Mouse (Mus musculus): Measurements from ENCODE around the gene Cplx2. TPM values are rescaled to one million over a fixed set of nuclear protein-coding genes. Genes with fewer than 3 reads are reported as not detected.
A peak's percentile ranks its signal among the peaks of the same experiment; 100 is the strongest.

Gene Cplx2
- polyA plus RNA-seq, 1 experiment from 2014 or later = 31.2 TPM

- 3% methylated on average over 16 of the region's 16 CpGs for WGBS
- Histone ChIP-seq H3K9ac (no peak overlapping the region), H3K27ac (replicated peaks) (peak overlapping the region; percentile 70; the same call in 1 of the 2 replicates), H3K4me3 (peak overlapping the region; percentile 48), H3K27me3 (peaks cover 3% of the 10 kb centered on the region; the same call in 1 of the 2 replicates), H3K4me1 (replicated peaks) (peaks cover 56% of the 10 kb centered on the region), H3K36me3 (no peaks in the 10 kb centered on the region), H3K9me3 (no peaks in the 10 kb centered on the region), H3K4me2 (peak overlapping the region; percentile 74)
- peak; percentile 17; the same call in 1 of the 2 replicates for ATAC-seq (ENCODE audit: low FRiP score, low read depth)
Measured at GRCm38 (mm10) chr13:54372665-54373064, 1.5 kb downstream of the Cplx2 start.

DNA sequence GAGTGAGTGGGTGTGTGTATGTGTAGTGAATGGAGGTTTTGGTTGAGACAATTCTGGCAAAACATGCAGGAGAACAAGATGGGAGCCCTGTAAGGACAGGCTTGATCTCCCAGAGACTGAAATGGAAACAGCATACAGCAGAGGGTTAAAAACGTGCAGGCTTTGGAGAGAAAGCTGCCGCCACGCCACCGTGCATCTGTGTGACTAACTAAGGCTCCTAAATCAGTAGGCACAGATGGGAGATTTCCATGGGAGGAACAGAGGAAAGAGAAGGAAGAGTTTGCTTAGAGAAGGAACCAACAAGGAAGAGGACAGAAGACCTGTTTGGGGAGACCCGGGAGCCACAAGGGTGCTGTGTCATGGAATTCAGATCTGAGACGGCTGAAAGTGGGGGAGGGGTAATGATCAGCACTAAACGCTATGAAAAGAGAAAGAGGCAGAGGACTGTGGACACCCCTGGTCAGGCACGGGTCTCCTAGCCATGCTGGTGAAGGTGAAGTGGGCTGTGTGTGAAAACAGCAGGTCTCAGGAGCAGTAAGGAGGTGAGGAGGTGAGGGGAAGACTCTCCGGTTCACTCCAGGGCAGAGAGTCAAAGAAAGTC lies 3.1 kb downstream of the Cplx2 start:
- H3K36me3 ChIP-seq = no peaks in the 10 kb centered on the region
- 29% methylated on average over 9 of the region's 9 CpGs for WGBS

GRCm38 (mm10) chr13:54375497-54376495 lies 4.6 kb downstream of the Cplx2 start:
- no peak for ATAC-seq (ENCODE audit: low FRiP score, low read depth)
- 70% methylated on average over 10 of the region's 11 CpGs for WGBS
- Histone ChIP-seq H3K4me2 (no peak overlapping the region), H3K4me1 (replicated peaks) (peaks cover 41% of the 10 kb centered on the region), H3K9me3 (no peaks in the 10 kb centered on the region), H3K27me3 (peaks cover 3% of the 10 kb centered on the region; the same call in 1 of the 2 replicates), H3K9ac (no peak overlapping the region), H3K4me3 (no peak overlapping the region), H3K27ac (replicated peaks) (no peak overlapping the region), H3K36me3 (no peaks in the 10 kb centered on the region)

More for the DNA sequence above, 3.1 kb downstream of the Cplx2 start:
- H3K27ac ChIP-seq (replicated peaks) = 0 out of 2 replicates have a peak overlapping the region, but pooled peaks have one; percentile 39
- H3K4me1 ChIP-seq (replicated peaks) = peaks cover 51% of the 10 kb centered on the region
- H3K4me3 ChIP-seq = no peak overlapping the region
- H3K9ac ChIP-seq = no peak overlapping the region
- ATAC-seq (ENCODE audit: low FRiP score, low read depth) = no peak
- peaks cover 3% of the 10 kb centered on the region; the same call in 1 of the 2 replicates for H3K27me3 ChIP-seq
- H3K4me2 ChIP-seq = peak overlapping the region; percentile 33
- H3K9me3 ChIP-seq = no peaks in the 10 kb centered on the region

GRCm38 (mm10) chr13:54376736-54377135 lies 5.6 kb downstream of the Cplx2 start:
- no peaks in the 10 kb centered on the region for H3K9me3 ChIP-seq
- 74% methylated on average over 7 of the region's 7 CpGs for WGBS
- peaks cover 3% of the 10 kb centered on the region; the same call in 1 of the 2 replicates for H3K27me3 ChIP-seq
- H3K4me1 ChIP-seq (replicated peaks) = peaks cover 32% of the 10 kb centered on the region
- no peak overlapping the region for H3K4me3 ChIP-seq
- no peaks in the 10 kb centered on the region for H3K36me3 ChIP-seq
- no peak for ATAC-seq (ENCODE audit: low FRiP score, low read depth)
- H3K27ac ChIP-seq (replicated peaks) = no peak overlapping the region
- no peak overlapping the region for H3K9ac ChIP-seq
- H3K4me2 ChIP-seq = no peak overlapping the region

GRCm38 (mm10) chr13:54378051-54378450 lies 6.9 kb downstream of the Cplx2 start:
- Histone ChIP-seq H3K27ac (replicated peaks) (no peak overlapping the region), H3K4me1 (replicated peaks) (peaks cover 22% of the 10 kb centered on the region), H3K36me3 (no peaks in the 10 kb centered on the region), H3K4me3 (no peak overlapping the region), H3K27me3 (peaks cover 3% of the 10 kb centered on the region; the same call in 1 of the 2 replicates), H3K4me2 (no peak overlapping the region), H3K9me3 (no peaks in the 10 kb centered on the region), H3K9ac (no peak overlapping the region)
- ATAC-seq (ENCODE audit: low FRiP score, low read depth) = no peak
- WGBS = 67% methylated on average over 3 of the region's 3 CpGs

DNA sequence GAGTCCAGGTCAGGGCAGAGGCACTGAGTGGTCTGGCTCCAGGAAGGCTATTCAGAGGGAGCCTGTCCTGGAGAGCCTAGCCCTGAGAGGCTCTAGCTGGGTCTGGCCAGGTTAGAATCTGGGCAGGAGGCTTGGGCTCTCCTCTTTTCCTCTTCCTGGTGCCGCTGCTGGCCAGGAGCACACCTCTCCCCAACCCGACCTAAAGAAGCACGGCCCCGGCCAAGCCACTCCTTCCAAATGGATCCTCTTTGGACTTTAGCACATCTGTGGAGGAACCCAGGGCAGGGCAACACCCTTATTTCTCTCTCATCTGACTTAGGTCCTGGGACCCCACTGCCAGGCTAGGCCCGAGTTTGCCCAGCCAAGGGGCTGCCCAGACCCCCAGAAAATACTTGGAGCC lies 9.3 kb downstream of the Cplx2 start:
- WGBS = 89% methylated on average over 5 of the region's 5 CpGs
- Histone ChIP-seq H3K36me3 (no peaks in the 10 kb centered on the region), H3K4me1 (replicated peaks) (peaks cover 20% of the 10 kb centered on the region), H3K9me3 (no peaks in the 10 kb centered on the region), H3K27ac (replicated peaks) (no peak overlapping the region), H3K27me3 (no peaks in the 10 kb centered on the region), H3K4me3 (no peak overlapping the region), H3K9ac (no peak overlapping the region), H3K4me2 (no peak overlapping the region)
- no peak for ATAC-seq (ENCODE audit: low FRiP score, low read depth)

DNA sequence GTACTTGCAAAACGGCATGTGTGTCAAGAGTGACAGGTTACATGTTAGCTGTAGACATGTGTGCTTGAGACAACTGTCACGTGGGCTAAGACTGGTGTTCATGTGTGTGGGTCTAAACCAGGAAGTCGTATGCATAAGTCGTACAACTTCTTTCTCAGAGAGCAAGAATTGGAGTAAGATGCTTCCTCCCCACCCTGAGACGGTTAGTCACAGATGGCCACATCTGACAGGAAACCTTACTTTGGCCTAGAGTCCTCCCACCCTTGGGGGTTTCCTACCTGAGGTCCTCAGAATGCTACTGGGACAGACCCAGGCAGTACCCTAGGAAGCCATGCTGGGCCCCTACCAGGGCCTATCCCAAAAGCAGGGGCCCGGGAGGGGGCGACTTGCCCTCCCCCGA lies 10.2 kb downstream of the Cplx2 start:
- no peak for ATAC-seq (ENCODE audit: low FRiP score, low read depth)
- WGBS = 87% methylated on average over 8 of the region's 8 CpGs

DNA sequence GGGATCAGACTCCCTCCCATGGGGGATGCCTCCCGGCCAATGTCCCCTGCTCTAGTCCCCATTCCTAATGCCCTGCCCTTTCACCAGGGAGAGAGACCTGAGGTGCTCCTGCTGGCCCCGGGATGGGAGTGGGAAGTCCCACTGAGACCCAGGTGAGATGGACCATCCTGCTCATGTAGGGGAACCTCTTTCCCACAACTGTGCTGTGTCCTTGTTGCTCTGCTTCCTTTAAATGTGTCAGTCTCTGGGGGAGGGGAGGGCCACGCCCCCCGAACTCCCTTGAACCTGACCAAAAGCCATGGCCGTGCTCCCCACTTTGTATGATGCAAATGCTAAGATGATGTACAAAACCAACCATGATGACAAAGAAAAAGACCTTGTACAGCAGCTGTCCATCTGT lies 12.4 kb downstream of the Cplx2 start:
- H3K27ac ChIP-seq (replicated peaks) = no peak overlapping the region
- no peak overlapping the region for H3K4me3 ChIP-seq
- H3K4me2 ChIP-seq = no peak overlapping the region
- no peaks in the 10 kb centered on the region for H3K36me3 ChIP-seq
- no peak overlapping the region for H3K9ac ChIP-seq
- no peak for ATAC-seq (ENCODE audit: low FRiP score, low read depth)
- H3K4me1 ChIP-seq (replicated peaks) = peaks cover 26% of the 10 kb centered on the region
- no peaks in the 10 kb centered on the region for H3K9me3 ChIP-seq
- no peaks in the 10 kb centered on the region for H3K27me3 ChIP-seq
- WGBS = 86% methylated on average over 5 of the region's 5 CpGs

More for the DNA sequence above, 10.2 kb downstream of the Cplx2 start:
- H3K36me3 ChIP-seq = no peaks in the 10 kb centered on the region
- no peak overlapping the region for H3K4me3 ChIP-seq
- H3K4me2 ChIP-seq = no peak overlapping the region
- H3K9me3 ChIP-seq = no peaks in the 10 kb centered on the region
- H3K9ac ChIP-seq = no peak overlapping the region
- H3K27ac ChIP-seq (replicated peaks) = no peak overlapping the region
- peaks cover 16% of the 10 kb centered on the region for H3K4me1 ChIP-seq (replicated peaks)
- no peaks in the 10 kb centered on the region for H3K27me3 ChIP-seq

- ATAC-seq (ENCODE audit: low FRiP score, low read depth) = 0 out of 2 replicates have a peak, but pooled peaks have one; percentile 10
- H3K27me3 ChIP-seq = no peaks in the 10 kb centered on the region
- no peak overlapping the region for H3K9ac ChIP-seq
- no peaks in the 10 kb centered on the region for H3K9me3 ChIP-seq
- no peaks in the 10 kb centered on the region for H3K36me3 ChIP-seq
- no peak overlapping the region for H3K4me3 ChIP-seq
- no peak overlapping the region for H3K4me2 ChIP-seq
- no peak overlapping the region for H3K27ac ChIP-seq (replicated peaks)
- WGBS = 31% methylated on average over 5 of the region's 5 CpGs
- peaks cover 27% of the 10 kb centered on the region for H3K4me1 ChIP-seq (replicated peaks)
Measured at GRCm38 (mm10) chr13:54384518-54384917, 13.4 kb downstream of the Cplx2 start.

GRCm38 (mm10) chr13:54385008-54386004 lies 14.2 kb downstream of the Cplx2 start:
- WGBS = 61% methylated on average over 19 of the region's 19 CpGs
- Histone ChIP-seq H3K9me3 (no peaks in the 10 kb centered on the region), H3K9ac (no peak overlapping the region), H3K4me1 (replicated peaks) (peaks cover 35% of the 10 kb centered on the region), H3K4me3 (no peak overlapping the region), H3K4me2 (no peak overlapping the region), H3K36me3 (no peaks in the 10 kb centered on the region), H3K27ac (replicated peaks) (peak overlapping the region; percentile 43), H3K27me3 (no peaks in the 10 kb centered on the region)
- ATAC-seq (ENCODE audit: low FRiP score, low read depth) = no peak

DNA sequence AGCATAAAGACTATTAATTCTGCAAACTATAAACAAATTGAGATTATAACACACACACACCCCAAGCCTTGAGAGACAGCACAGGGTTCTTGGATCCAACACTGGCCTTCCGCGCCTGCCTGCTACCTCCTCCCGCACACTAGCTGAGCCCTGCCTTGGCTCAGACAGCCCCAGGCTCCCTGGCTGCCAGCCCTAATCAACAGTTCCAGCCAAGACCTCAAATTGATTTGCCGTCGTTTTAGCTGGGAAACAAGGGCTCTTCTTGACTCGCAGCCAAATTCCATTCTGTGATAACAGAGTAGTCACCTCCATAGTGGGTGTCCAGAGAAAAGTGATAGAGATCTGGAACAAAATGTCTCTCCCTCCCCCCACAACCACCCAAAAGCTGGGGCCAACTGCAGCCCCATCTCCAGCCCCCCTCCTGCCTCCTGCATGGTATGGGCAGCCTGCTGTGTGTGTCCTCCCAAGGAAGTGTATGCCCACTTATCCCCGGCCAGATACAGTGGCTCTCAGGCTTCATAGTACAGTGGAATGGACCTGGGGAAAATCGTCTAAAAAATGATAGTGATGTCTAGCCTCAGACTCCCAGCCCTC lies 18.9 kb downstream of the Cplx2 start:
- WGBS = 30% methylated on average over 8 of the region's 8 CpGs
- H3K4me2 ChIP-seq = no peak overlapping the region
- H3K4me3 ChIP-seq = no peak overlapping the region
- H3K9me3 ChIP-seq = no peaks in the 10 kb centered on the region
- no peak overlapping the region for H3K9ac ChIP-seq
- peak; percentile 74 for ATAC-seq (ENCODE audit: low FRiP score, low read depth)
- peak overlapping the region; percentile 76 for H3K27ac ChIP-seq (replicated peaks)
- peaks cover 36% of the 10 kb centered on the region for H3K4me1 ChIP-seq (replicated peaks)
- H3K36me3 ChIP-seq = no peaks in the 10 kb centered on the region
- no peaks in the 10 kb centered on the region for H3K27me3 ChIP-seq
